Mouse (Mus musculus): ENCODE measurements around the gene Trim40.

The Trim40 gene

DNA sequence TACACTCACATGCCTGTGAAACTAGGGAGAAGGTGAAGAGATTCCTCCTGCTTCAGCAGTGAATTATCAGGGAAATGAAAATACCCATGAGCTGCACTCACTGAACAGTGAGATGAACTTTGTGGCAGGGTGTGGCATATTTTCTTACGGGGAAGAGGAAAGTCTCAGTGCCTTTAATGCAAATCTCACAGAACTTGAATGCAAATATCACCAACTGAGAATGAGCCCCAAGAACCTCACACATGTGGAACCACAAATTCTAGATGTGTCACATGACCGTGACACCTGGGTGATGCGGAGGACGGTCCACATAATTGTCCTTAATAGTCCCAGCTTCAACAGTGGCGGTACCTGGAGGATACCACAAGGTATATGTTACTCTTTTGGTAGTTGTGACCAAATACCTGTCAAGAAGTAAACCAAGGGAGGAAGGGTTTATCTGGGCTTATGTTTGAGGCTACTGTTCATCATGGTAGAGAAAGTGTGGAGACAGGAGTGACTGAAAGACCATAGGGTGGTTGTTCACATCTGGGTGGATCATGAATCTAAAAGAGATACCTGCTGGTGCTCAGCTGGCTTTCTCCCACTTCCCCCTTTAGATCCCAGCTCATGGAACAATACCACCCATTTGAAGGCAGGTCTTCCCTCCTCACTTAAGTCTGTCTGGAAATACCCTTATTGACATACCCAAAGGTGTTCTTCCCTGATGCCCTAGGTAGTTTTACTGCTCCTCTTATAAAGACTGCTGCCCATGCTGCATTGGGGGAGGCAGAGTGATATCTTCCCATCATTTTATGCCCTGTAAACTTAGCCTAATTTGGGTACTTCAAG lies at the start of gene Trim40:
Trim40 (minus strand) TSS at position 51 of the 831 bp plus-strand sequence.
- no peak for DNase-seq (ENCODE audit: low read depth)

DNA sequence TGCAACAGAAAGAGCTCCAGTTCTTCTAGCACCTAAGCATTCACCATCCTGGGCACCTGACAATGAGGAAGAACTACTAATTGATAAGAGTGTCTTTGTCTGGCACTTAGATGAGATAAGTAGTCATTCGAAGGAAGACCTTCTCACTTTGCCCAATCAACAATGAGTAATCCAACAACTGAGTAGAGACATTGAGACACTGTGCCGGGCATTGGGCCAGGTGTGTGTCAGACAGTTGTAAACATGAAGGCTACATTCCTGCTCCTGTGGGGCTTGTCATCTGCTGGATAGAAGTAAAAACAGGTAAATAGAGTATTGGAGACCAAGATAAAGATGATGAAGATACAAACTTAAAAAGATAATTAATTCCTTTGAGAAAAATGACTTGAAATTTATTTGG lies 48.1 kb upstream of the Trim40 start:
- no peak for DNase-seq (ENCODE audit: low read depth)

DNA sequence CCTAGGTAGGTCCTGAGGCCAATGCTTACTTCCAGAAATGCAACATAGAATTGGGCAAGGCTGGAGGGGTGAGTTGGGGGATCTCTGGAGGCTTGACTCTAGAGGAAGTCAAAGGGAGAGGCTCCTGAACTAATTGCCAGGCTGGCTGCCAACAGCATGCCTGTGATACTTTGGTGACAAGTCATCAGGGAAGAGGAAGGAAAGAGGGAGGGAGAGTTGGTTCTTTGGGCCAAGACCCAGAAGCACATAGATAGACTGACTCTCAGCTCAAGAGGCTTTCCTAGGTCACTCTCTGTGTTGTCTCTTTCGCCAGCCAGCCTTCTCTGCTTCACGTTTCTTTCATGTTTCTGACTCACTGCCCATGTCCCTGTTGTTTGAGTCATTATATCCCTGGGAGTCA lies 41.9 kb upstream of the Trim40 start:
- no peak for DNase-seq (ENCODE audit: low read depth)

DNA sequence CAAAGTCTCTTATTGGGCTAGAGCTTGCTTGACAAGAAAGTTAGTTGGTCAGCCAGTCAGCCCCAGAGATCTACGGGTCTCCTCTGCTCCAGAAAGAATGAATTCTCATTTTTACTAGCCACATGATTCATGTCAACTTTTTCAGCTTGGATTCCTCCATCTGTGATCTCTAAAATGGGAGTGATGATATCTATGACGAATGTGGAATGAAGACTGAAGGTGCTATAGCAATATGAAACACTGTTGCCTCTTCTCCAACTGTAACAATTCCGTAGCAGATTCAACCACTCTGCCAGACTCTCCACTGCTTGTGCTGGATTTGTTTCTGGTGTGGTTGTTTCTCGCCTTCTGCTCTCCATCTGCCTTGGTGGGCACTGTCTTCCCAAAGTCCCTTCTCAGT lies 41.2 kb upstream of the Trim40 start:
- no peak for DNase-seq (ENCODE audit: low read depth)

DNA sequence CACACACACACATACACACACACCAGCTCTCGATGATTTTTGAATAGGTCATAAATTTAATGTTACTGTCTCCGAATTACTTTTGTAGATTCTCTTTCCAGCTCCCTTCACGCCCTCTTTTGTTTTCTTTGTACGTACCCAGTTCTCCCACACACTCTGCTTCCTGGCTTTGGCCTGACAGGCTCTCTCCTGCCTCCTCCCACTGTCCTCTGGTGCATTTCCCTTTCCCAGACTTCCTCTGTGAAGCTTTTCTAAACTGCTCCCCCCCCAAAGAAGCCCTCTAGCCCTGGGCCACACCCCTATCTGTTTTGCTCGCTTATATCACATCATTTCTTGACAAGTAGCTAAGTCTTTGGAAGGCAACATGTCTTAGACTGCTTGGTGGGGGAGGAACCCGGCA lies 40.3 kb upstream of the Trim40 start:
- no peak for DNase-seq (ENCODE audit: low read depth)

DNA sequence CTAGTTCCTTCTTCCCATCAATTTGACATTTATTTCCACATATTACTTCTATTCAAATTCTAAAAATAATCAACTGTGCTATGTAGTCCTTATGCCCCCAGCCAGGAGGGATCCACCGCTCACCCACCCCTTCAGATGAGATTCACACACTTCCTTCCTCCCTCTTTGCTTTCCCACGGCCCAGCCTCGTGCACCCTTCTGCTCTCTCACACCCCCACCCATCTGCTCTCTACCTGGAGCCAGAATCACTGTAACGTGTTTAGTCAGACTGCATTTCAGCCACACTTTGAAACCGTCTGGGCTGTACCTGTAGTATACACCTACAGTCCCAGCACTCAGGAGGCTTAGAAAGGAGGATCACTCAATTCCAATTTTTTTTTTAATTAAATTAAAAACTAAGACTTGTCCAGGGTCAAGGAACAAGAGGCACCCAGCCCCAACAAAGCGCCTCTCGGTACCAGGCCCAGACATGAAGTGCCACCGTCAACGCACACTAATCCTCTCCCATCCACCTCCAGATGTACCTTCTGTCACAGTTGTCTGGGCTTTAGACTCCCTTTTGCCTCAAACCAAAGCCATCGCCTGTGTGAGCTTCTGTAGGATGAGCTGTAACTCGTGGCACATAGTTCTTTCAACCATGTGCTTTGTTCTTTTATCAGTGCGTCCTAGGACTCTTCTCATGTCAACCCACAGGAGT lies 39.5 kb upstream of the Trim40 start:
- DNase-seq (ENCODE audit: low read depth) = no peak

DNA sequence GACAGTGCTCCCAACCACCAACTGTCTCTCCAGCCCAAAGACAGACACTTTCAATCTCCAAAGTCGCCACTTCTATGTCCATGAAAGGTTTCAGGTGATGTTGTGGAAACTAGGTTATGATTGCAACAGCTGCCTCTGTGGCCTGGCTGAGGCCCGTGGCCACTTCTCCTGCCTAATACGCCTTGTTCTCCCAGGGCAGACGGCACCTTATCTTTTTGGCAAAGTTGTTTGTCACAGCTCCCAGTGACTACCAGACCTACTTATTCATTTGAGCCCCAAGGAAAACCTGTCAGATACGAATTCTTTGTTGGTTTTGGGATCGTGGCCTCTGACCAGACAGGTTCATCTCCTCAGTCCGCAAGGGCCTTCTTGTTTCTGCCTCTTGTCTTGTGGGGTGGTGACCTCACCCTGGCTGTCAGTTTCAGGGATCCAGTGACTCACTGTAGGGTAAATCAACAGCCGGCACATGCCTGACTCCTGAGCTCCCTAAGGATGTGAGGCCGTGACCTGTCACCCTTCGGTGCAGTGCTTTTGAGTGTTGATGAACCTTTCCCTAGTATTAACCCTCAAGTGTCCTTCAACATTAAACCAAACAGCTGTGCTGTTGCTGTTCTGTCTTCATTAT lies 37.7 kb upstream of the Trim40 start:
- no peak for DNase-seq (ENCODE audit: low read depth)

DNA sequence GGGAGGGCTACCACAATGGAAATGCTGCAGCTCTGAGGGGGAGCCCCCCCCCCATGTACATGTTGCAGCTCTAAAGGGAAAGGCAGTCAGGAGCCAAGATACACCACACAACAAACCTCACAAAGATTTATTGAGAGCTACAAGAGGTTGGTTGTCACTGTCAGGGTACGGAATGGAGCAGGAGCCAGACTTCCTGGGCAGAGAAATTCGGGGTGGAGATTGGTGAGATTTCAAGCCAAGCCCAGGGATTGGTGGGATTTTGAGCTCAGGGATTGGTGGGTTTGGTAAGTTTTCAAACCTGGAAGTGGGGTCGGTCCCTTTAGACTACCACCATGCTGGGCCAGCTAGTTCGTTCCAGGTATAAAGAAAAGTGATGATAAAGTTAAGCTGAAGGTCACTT lies 33.6 kb upstream of the Trim40 start:
- DNase-seq (ENCODE audit: low read depth) = no peak

DNA sequence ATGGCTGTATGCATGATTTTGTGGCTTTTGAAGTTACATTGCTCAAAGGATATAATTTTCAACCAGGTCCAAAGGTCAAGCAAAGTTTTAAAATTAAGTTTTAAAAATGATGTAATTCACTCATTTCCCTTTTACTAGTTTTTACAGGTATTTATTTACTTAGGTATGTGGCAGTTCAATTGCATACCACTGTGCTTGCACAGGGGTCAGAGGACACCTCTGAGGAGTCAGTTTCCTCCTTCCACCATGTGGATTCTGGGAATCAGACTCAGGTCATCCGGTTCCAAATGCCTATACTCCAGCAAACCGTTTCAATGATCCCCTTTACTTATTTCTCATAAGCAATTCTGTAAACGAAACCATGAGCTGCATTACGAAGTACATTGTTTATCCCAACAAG lies 32.8 kb upstream of the Trim40 start:
- no peak for DNase-seq (ENCODE audit: low read depth)

DNA sequence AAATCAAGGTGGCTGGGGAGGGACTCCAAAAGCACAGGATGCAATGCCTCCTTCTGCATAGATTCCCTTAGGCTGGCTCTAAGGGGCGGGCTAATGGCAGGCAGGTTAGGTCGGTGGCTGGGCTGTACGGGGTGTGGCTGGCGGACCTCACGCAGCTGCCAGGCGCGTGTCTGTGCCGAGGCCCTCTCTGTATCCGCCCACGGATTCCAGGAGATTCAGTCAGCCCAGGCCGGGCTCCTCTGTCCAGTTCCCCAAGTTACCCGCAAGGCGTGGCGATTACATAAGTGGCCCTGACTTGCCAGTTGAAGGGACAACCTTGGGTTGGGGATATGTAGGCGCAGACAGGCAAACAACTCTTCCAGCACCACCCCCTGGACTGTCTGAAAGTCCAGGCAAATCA lies 30.3 kb upstream of the Trim40 start:
- no peak for DNase-seq (ENCODE audit: low read depth)

DNA sequence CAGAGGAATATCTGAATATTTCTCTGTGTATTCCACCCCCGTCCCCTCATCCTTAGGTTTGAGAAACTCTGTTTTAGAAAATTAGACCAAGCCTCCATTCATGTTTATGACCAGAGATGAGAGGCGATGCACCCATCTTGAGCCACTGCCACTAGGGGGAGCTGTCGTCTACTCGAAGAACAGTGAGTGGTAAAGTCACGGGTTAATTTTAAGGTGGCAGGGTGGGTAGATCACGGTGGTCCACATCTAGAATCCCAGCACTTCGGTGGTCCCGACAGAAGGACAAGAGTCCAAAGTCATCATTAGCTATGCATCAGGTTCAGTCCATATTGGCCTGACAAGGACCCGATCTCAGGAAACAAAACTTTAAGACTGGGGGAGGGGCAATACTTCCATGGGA lies 25.2 kb upstream of the Trim40 start:
- peak; percentile 82 for DNase-seq (ENCODE audit: low read depth)

DNA sequence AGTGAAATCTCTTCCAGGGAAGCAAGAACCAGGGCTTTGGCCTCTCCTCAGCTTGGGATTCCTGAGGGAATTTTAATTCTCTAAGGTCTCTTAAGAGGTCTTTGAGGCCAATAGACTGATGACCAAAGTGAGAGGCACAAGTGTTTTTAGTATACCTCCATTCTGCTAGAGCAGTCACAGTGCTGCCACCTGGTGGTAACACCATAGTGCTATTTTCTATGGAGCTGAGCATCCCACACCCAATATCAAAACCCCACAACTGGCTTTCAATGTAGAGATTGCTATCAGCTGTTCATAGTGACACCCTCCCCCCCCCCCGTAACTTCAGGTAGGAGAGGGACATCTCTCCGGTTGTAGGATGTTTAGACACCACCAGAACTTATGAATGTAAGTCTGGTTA lies 24.2 kb upstream of the Trim40 start:
- peak; percentile 88 for DNase-seq (ENCODE audit: low read depth)

DNA sequence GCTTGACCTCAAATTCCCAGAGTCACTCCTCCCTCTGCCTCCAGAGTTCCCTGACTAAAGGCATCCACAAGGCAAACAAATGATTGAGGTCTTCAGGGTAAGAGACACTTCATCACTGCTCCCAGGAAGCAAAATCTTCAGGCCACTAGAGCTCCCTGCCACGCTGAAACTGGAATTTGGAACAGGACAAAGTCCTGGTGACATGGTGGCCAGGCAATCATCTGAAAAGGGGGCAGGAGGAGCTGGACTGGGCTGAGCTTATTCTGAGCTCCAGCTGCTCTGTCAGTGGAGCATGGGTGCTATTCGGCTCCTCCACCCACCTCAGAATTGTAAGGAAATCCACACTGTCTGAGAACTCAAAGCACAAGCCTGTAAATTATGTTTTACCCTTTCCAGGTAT lies 22.1 kb upstream of the Trim40 start:
- DNase-seq (ENCODE audit: low read depth) = no peak

DNA sequence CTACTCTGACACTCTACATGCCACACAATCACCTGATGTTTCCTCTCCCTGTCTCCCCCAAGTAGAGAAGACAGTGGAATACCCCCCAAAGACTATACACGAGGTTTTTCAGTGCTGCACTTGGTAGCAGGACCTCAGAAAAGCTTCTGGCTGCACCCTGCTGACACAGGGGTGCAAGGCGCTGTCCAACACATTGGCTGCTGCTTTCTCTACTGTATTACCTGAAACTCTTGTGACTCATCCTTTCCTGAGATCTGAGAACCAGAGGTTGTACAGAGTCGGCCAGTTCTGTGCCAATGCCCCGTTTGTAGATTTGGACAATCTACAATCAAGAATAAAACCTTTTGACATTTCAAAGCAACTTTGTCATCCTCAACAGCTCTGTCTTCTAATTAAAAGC lies 19.9 kb upstream of the Trim40 start:
- no peak for DNase-seq (ENCODE audit: low read depth)

DNA sequence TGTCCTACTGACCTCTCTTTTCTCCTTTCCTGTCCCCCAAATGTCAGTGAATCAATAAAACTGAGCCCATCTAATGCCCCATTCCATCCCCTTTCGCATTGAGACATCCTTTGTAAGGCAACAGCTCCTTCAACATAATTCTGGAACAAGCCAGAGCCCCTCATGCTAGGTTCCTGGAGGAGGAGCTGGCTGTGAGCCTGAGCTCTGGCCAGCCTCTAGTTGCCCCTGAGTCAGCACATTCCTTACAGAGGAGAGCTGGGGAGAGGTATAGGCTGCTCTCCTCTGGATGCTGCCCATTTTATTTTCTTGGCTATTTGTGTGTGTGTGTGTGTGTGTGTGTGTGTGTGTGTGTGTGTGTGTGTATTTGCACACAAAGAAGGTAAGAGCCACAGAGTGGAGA lies 18.3 kb upstream of the Trim40 start:
- no peak for DNase-seq (ENCODE audit: low read depth)

DNA sequence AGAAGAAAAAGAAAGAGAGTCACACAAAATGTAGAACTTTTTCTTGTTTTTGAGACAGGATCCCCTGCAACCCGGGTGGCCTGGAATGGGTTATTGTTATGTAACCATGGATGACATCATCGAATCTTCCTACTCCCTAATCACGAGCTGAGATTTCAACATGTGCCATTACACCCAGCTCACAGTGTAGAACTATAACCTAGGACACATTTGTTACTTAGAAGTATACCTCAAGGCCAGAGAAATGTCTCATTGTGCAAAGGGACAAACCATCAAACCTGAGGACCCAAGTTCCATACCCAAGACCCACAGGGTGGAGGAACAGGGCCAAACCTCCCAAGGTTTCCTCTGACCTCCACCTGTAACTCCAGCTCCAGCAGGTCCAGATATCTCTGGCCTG lies 13.7 kb upstream of the Trim40 start:
- DNase-seq (ENCODE audit: low read depth) = no peak

DNA sequence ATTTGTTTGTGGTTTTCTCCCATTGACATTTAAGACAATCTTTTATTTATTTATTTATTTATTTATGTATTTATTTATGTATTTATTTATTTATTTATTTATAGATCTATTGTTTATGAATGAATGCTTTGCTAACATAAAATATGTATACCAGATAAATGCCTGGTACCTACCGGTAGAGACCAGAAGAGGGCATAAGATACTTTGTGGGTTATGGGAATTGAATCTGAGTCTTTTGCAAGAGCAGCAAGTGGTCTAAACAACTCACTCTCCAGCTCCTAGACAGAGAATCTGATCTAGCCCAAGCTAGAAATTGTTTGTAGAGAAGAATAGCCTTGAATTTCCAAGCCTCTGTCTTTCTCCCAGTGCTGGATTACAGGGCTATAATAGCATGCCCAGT lies 10.8 kb upstream of the Trim40 start:
- no peak for DNase-seq (ENCODE audit: low read depth)

DNA sequence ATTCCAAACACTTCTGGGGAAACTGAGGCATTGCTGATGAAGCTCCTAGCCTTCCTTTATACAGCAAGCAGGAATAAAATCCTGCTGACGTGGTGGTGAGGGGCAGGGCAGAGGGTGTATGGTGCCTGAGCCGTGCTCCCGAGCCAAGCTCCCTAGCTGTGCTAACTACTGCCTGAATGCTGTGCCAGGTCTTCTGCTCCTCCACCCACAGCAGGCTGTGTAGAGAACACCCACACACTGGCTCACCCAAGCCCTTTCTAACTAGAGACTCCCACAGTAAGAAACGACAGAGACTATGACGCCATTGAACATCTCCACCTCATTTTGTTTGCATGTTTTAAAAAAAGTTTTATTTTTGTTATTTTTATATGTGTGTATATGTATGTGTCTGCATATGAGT lies 10.1 kb upstream of the Trim40 start:
- DNase-seq (ENCODE audit: low read depth) = no peak

DNA sequence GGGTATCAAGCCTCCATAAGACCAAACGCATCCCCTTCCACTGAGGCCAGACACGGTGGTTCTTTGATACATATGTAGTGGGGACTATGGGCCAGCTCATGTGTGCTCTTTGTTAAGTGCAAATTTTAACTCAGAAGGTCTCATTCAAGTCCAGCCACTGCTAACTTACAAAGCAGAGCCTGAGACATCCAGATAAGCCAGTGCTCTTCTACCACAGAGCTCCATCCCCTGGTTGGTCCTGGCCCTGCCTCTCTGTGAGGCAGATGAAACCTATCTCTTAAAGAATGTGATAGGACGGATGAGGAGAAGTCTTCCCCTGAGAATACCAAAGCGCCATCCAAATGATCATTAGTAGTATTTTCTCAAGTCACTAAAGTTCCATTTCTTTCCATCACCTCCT lies 9.5 kb upstream of the Trim40 start:
- DNase-seq (ENCODE audit: low read depth) = no peak

DNA sequence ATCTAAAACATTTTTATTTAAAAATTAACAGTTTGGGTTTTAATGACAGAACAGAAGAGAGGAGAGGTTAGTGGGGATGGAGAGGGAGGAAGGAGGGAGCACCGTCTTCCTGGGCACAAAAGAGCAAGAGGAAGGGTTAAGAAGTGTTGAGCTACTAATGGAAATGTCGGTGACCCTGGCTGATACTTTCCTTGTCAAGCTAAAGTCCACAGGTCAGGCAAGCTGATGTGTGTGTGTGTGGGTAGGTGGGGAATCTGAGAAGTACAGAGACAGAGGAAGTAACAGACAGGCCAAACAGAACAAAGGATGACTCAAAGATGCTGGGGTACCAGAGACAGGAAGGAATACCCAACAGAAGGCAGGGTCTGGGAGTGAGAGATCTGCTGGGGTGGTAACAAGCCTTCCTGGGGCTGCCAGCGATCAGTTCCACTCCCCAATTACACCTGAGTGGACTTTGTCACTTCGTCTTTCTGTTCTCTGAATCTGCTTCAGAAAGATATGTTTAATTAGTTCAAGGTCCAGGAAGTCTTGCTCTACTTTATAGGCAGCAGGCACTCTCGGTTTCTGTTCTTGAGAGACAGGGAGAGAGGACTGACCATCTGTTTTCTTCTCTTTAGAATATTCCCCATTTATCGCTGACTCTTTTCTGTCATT lies 7.8 kb upstream of the Trim40 start, which contains the start of gene Trim31:
Trim31 (plus strand) TSS at position 567 of the 654 bp plus-strand sequence.
- no peak for DNase-seq (ENCODE audit: low read depth)

DNA sequence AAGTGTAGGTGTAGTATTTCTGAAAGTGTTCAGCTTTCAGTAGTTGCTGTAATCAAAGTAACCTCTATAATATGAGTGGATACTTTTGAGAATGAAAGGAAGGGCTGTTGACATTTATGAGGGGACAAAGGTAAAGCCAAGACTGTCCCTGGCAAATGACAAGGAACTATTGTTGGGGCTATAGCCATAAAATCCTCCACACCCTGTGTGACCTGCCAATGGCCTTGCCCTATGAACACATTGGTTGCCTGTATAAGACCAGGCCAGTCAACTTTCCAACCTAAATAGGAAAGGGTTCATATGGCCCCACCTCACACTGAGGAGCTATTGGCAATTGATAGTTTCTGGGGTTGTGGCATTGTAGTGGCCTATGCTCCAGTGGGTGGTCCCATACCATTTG lies 7.1 kb upstream of the Trim40 start:
- no peak for DNase-seq (ENCODE audit: low read depth)

DNA sequence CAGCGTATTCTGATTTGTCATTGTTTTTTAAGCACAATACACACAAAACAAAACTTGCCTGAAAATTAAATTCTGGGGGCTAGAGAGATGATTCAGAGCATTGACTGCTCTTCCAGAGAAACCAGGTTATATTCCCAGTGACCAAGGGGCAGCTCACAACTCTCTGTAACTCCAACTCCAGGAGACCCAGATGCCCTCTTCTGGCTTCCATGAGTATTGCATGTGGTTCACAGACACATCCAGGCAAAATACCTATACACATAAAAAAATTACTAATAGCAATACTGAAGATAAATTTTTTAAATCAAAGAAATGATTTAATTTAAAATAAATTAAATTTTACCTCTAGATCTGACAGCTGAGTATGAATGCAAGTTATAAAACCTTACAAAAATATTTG lies 6.7 kb upstream of the Trim40 start:
- DNase-seq (ENCODE audit: low read depth) = peak; percentile 28

DNA sequence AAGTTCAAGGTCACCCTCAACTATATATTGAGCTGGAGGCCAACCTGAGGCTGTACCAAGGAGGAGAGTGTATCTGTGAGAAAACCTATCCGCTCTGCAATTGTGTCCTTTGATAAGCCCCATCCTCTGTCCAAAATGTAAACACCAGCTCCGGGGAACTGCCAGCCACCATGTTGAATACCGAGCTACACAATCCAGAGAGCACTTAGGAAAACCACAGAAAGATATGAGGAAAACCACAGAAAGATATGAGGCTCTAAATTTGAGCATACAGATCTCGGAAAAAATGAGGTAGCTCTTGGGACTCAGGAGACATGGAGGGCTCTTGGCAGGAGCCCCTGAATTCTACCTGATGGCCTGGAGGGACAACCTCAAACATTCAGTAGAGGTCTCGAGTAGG lies 3.5 kb upstream of the Trim40 start:
- no peak for DNase-seq (ENCODE audit: low read depth)

Data from induced T-regulatory cell, adult 2 months (primary cell).